Mouse (Mus musculus): ENCODE measurements around the gene Sox18.

DNA sequence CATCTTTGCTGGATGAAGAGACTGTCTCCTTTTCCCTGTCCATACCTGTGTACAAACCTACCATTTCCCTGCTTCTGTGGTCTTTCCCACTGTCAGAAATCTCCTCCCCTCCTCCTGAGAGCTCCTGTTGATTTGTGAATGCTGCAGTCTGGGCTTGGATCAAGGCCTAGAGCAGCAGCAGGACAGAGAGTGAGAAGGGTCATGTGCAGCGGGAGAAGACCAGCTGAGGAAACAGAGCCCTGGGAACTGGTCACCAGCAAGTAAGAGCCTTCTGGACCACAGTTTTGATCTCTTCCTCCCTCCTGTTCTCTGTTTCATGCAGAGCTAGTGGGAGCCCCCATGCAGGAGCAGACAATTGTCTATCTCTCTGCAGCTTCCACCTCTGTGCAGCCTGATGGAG, 24.3 kb upstream of the Sox18 start:
- TF ChIP-seq POLR2A (IDR thresholded peaks at IDR 0.05; ENCODE audit: extremely low read depth, insufficient read depth, low read length): no peak
- no peak for TF ChIP-seq CTCF (IDR thresholded peaks at IDR 0.05; ENCODE audit: extremely low read depth, insufficient read depth, low read length)

Data from cortical plate, adult 2 months (tissue).